Mouse (Mus musculus) CH12.LX (cell line): ENCODE results near the gene Prelid3b. TPM values are rescaled to one million over a fixed set of nuclear protein-coding genes. Genes with fewer than 3 reads are reported as not detected.

Experiments
- DNase-seq: peaks from one replicate; pipeline ENCODE4 v3.0.0-alpha.2; 2013; ENCODE audit errors: extremely low read depth
- H3K27ac ChIP-seq: 2 replicates; pipeline ENCODE4 v1.5.1; 2012; ENCODE audit warnings: low read depth, mild to moderate bottlenecking, control low read depth, moderate library complexity; ENCODE audit not compliant: insufficient read depth
- H3K27me3 ChIP-seq: replicated peaks from 2 replicates; pipeline ENCODE3; 2012; ENCODE audit warnings: inconsistent platforms
- H3K36me3 ChIP-seq, 2 experiments: replicated peaks in 1 of 2; 2 replicates each; pipeline versions ENCODE3 to v1.6.1; 2012; ENCODE audit warnings: inconsistent platforms in 1 of 2, low read length in 1 of 2, mild to moderate bottlenecking in 1 of 2, mixed read lengths in 1 of 2, moderate library complexity in 1 of 2; ENCODE audit not compliant: control insufficient read depth in 1 of 2, insufficient read depth in 1 of 2
- H3K4me1 ChIP-seq, 2 experiments: 2 replicates each; pipeline ENCODE4 v1.6.1; 2012; ENCODE audit warnings: inconsistent platforms in 1 of 2, moderate library complexity in 1 of 2; ENCODE audit not compliant: insufficient read depth in 2 of 2, control insufficient read depth in 1 of 2
- H3K4me2 ChIP-seq: 2 replicates; pipeline ENCODE4 v1.6.1; 2012; ENCODE audit warnings: low read depth, mild to moderate bottlenecking, control low read depth; ENCODE audit not compliant: poor library complexity, insufficient read depth, severe bottlenecking
- H3K4me3 ChIP-seq, 3 experiments: fragments of 150-350 bp in 1 of 3; sonication (generic) in 1 of 3; replicated peaks in 1 of 3; 2 replicates each; pipeline versions ENCODE3 to v1.5.1; 2011 to 2012; ENCODE audit warnings: low read depth in 2 of 3, low read length in 2 of 3, mild to moderate bottlenecking in 2 of 3, moderate library complexity in 2 of 3, control low read depth in 1 of 3, improper control_type of control experiment in 1 of 3, inconsistent platforms in 1 of 3, mixed read lengths in 1 of 3; ENCODE audit not compliant: poor library complexity in 1 of 3
- H3K79me2 ChIP-seq: replicated peaks from 2 replicates; pipeline ENCODE4 v1.6.1; 2012; ENCODE audit warnings: mild to moderate bottlenecking, moderate library complexity; ENCODE audit not compliant: control insufficient read depth, poor library complexity, insufficient read depth, severe bottlenecking; ENCODE audit errors: extremely low read depth
- H3K9ac ChIP-seq: 2 replicates; pipeline ENCODE4 v1.6.1; 2012; ENCODE audit warnings: low read depth, mild to moderate bottlenecking, control low read depth, moderate library complexity; ENCODE audit not compliant: insufficient read depth
- H3K9me3 ChIP-seq: replicated peaks from 2 replicates; pipeline ENCODE3; 2012; ENCODE audit warnings: low read length, inconsistent platforms, mixed read lengths
- CHD1 ChIP-seq: IDR thresholded peaks from 2 replicates; pipeline ENCODE4 v1.6.1; 2012; ENCODE audit warnings: low read depth, low read length, improper control_type of control experiment, inconsistent platforms
- E2F4 ChIP-seq: IDR thresholded peaks from 2 replicates; pipeline ENCODE4 v1.6.1; 2011; ENCODE audit warnings: low read depth, low read length, improper control_type of control experiment; ENCODE audit not compliant: insufficient replicate concordance
- ELF1 ChIP-seq: IDR thresholded peaks from 2 replicates; pipeline ENCODE4 v1.6.1; 2014; ENCODE audit warnings: low read depth, mild to moderate bottlenecking, inconsistent platforms, low read length, improper control_type of control experiment
- HCFC1 ChIP-seq: IDR thresholded peaks from 2 replicates; pipeline ENCODE4 v1.6.1; 2012; ENCODE audit warnings: low read depth, mild to moderate bottlenecking, inconsistent platforms, low read length, improper control_type of control experiment
- IRF4 ChIP-seq: IDR thresholded peaks from 2 replicates; pipeline ENCODE4 v1.6.1; 2014; ENCODE audit warnings: low read depth, mild to moderate bottlenecking, inconsistent platforms, low read length, improper control_type of control experiment
- KAT2A ChIP-seq: IDR thresholded peaks from 2 replicates; pipeline ENCODE4 v1.6.1; 2012; ENCODE audit warnings: low read length, improper control_type of control experiment, inconsistent platforms; ENCODE audit not compliant: insufficient replicate concordance
- NELFE ChIP-seq: IDR thresholded peaks from 2 replicates; pipeline ENCODE4 v1.6.1; 2011; ENCODE audit warnings: low read depth, low read length, improper control_type of control experiment
- NRF1 ChIP-seq: IDR thresholded peaks from 2 replicates; pipeline ENCODE4 v1.6.1; 2014; ENCODE audit warnings: low read depth, mild to moderate bottlenecking, inconsistent platforms, low read length, improper control_type of control experiment, moderate library complexity
- PAX5 ChIP-seq: IDR thresholded peaks from 2 replicates; pipeline ENCODE4 v1.6.1; 2012; ENCODE audit warnings: low read length, inconsistent platforms, mixed read lengths
- POLR2A ChIP-seq: IDR thresholded peaks from 2 replicates; pipeline ENCODE4 v1.6.1; 2011; ENCODE audit warnings: low read depth, mild to moderate bottlenecking, improper control_type of control experiment, low read length
- POLR2AphosphoS2 ChIP-seq: IDR thresholded peaks from 2 replicates; pipeline ENCODE4 v1.6.1; 2011; ENCODE audit warnings: low read depth, low read length, improper control_type of control experiment
- RAD21 ChIP-seq: IDR thresholded peaks from 2 replicates; pipeline ENCODE4 v1.6.1; 2011; ENCODE audit warnings: low read depth, mild to moderate bottlenecking, low read length, improper control_type of control experiment, moderate library complexity
- RCOR1 ChIP-seq: conservative IDR thresholded peaks from 2 replicates; pipeline ENCODE4 v1.6.1; 2012; ENCODE audit warnings: low read depth, mild to moderate bottlenecking, inconsistent platforms, low read length, improper control_type of control experiment
- SIN3A ChIP-seq: IDR thresholded peaks from 2 replicates; pipeline ENCODE4 v1.6.1; 2012; ENCODE audit warnings: low read length, improper control_type of control experiment, inconsistent platforms
- SMC3 ChIP-seq: IDR thresholded peaks from 2 replicates; pipeline ENCODE4 v1.6.1; 2011; ENCODE audit warnings: low read depth, low read length, improper control_type of control experiment
- TBP ChIP-seq: conservative IDR thresholded peaks from 2 replicates; pipeline ENCODE4 v1.6.1; 2011; ENCODE audit warnings: low read depth, low read length, improper control_type of control experiment
- TCF12 ChIP-seq: IDR thresholded peaks from 2 replicates; pipeline ENCODE4 v1.6.1; 2014; ENCODE audit warnings: low read depth, mild to moderate bottlenecking, inconsistent platforms, low read length, improper control_type of control experiment
- ZC3H11A ChIP-seq: IDR thresholded peaks from 2 replicates; pipeline ENCODE4 v1.6.1; 2012; ENCODE audit warnings: low read depth, mild to moderate bottlenecking, inconsistent platforms, low read length, improper control_type of control experiment
- ZKSCAN1 ChIP-seq: IDR thresholded peaks from 2 replicates; pipeline ENCODE4 v1.6.1; 2012; ENCODE audit warnings: low read depth, inconsistent platforms, low read length, improper control_type of control experiment, borderline replicate concordance
- ZMIZ1 ChIP-seq: IDR thresholded peaks from 2 replicates; pipeline ENCODE4 v1.6.1; 2012; ENCODE audit warnings: low read depth, mild to moderate bottlenecking, inconsistent platforms, low read length, improper control_type of control experiment
- dilution Hi-C: fragments of 300-500 bp; cut with MboI; formaldehyde crosslinking; loops from 2 replicates; pipeline ENCODE4 v1.14.3; 2020; ENCODE audit warnings: low sequenced_read_pairs; ENCODE audit not compliant: extremely low pct_unique_long_range_greater_than_20kb, extremely low pct_ligation_motif_present
- in situ Hi-C: fragments of 300-500 bp; cut with MboI; formaldehyde crosslinking; loops from 3 replicates; pipeline ENCODE4 v1.14.3; 2019; ENCODE audit warnings: low sequenced_read_pairs, low pct_ligation_motif_present, low pct_unique_long_range_greater_than_20kb, mixed read lengths
- polyA plus RNA-seq: library from polyadenylated mRNA; unstranded; fragments of >175 nt; gene quantifications from 2 replicates; pipeline ENCODE4 v1.2.1, GENCODE M21; 2012; ENCODE audit warnings: low read depth; ENCODE audit not compliant: insufficient read length
- total RNA-seq, 2 experiments: library from RNA; depleted of rRNA; stranded (reverse); fragments of 300-350 nt in 1 of 2; fragments of >200 nt in 1 of 2; gene quantifications; 2 replicates each; pipeline ENCODE4 v1.2.3; 2012 to 2014

The Prelid3b gene
- total RNA-seq (2012; rRNA removed): 90.3 and 123 TPM in 2 replicates
- total RNA-seq (2014; rRNA removed): 187 TPM in 2 replicates
- 179 TPM in 2 replicates for polyA plus RNA-seq

DNA sequence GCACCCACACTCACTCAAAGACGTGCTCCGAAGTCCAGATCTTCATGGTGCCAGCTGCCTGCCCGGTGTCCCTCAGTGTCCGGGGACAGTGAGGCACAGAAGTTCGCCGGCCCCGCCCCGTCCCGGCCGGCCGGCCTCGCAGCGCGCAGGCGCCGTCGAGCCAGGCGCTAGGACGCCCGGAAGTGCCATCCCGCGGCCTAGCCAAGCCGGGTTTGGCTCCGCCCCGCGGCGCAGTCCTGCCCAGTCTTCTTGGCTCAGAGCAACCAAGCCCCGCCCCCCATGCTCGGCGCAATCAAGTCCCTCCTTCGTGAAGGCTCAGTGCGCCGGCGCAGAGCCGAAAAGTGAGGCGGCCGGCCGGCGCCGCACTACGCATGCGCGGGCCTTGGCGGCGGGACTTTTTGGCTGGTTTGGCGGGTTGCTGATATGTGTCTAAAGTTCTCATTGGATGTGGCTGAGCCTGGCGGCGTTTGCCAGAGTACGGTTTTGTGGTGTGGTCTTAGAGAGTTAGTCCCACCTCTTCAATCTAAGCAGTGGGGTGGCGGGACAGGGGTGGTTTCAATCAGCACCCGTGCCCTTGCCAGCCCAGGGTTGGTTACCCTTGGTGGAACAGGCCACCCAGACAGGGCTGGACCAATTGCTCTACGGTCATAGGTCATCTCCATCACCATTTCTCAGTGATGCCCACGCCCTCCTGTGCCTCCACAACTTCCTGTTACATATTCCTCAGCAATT is at the start of gene Prelid3b:
Gene Prelid3b (minus strand): TSS at position 264 of the 732 bp plus-strand sequence.
- peaks cover 39% of the 10 kb centered on the region for H3K79me2 ChIP-seq
- in situ Hi-C loops: no loop called here
- peak; percentile 99 for DNase-seq
- peaks cover 8 to 53% of the 10 kb centered on the region in 2 experiments for H3K4me1 ChIP-seq
- no peaks in the 10 kb centered on the region for H3K9me3 ChIP-seq
- H3K9ac ChIP-seq: peak within 1 kb of the TSS; percentile 85
- TF ChIP-seq IRF4 (0 out of 2 replicates have a peak, but pooled peaks have one; percentile 4), SIN3A (peak; percentile 43), NELFE (peak; percentile 85), NRF1 (peak; percentile 95), E2F4 (peak; percentile 96; the same call in 1 of the 2 replicates), POLR2A (peak; percentile 78), ZMIZ1 (peak; percentile 13; the same call in 1 of the 2 replicates), ELF1 (peak; percentile 97), TBP (peak; percentile 65; the same call in 1 of the 2 replicates), HCFC1 (peak; percentile 47), SMC3 (no peak), ZKSCAN1 (no peak), RAD21 (no peak), TCF12 (peak; percentile 53)
- TF ChIP-seq, all 38 proteins: peak for 11
- H3K27ac ChIP-seq: peak within 1 kb of the TSS; percentile 84
- peak within 1 kb of the TSS; percentile 81 to 93 (median 82) for H3K4me3 ChIP-seq
- H3K27me3 ChIP-seq: no peaks in the 10 kb centered on the region
- dilution Hi-C loops: no loop called here
- H3K4me2 ChIP-seq: peak within 1 kb of the TSS; percentile 86
- H3K36me3 ChIP-seq: peaks cover 21 to 35% of the 10 kb centered on the region in 2 experiments

DNA sequence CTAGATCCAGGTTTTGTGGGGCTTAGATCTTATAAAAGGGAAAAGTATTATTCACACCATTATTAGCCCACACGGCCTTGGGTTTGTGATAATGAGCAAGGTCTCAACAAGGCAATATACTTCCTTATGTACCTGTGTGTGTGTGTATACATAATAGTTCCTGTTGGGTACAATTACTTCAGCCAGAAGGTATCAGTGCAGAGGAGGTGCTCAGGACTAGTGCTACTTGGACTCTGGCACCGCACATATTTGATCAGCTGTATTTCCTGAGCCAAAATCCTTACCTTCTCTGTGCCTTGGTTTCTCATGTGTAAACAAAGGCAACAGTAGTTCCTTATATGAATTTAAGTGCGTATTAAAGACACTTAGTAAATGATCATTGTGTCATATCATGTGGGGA is 49.3 kb upstream of the Prelid3b start:
- Histone ChIP-seq H3K79me2 (no peaks in the 10 kb centered on the region), H3K4me3 (no peak overlapping the region), H3K4me2 (no peak overlapping the region), H3K27ac (no peak overlapping the region), H3K9ac (no peak overlapping the region), H3K36me3 (no peaks in the 10 kb centered on the region), H3K9me3 (no peaks in the 10 kb centered on the region), H3K27me3 (no peaks in the 10 kb centered on the region), H3K4me1 (peaks cover 17 to 29% of the 10 kb centered on the region in 2 experiments)
- in situ Hi-C loops: no loop called here
- DNase-seq: no peak
- TF ChIP-seq RCOR1 (no peak), NELFE (no peak), IRF4 (no peak), E2F4 (no peak), CHD1 (no peak), NRF1 (no peak), PAX5 (no peak), TBP (no peak), POLR2AphosphoS2 (no peak), SIN3A (no peak), ELF1 (no peak), ZKSCAN1 (no peak), ZC3H11A (no peak), KAT2A (no peak)
- dilution Hi-C loops: no loop called here
